Mouse (Mus musculus) heart, postnatal 0 days (tissue): ENCODE measurements at regions not wholly inside any gene's neighbourhood (a gene's known extent, or its start where the extent isn't known, plus 50 kb on each side); places are given as distances from the start of the nearest gene placed in this dataset. TPM values are rescaled to one million over a fixed set of nuclear protein-coding genes. Genes with fewer than 3 reads are reported as not detected.

Source experiments
- ATAC-seq: fragments of 200-750 bp; cut with Nextera tagmentation; 2 replicates; pipeline ENCODE4 v1.8.0; 2017; ENCODE audit warnings: low read depth, moderate number of reproducible peaks, moderate library complexity; ENCODE audit not compliant: insufficient read depth
- DNase-seq: peaks from one replicate; pipeline ENCODE4 v3.0.0-alpha.2; 2016; ENCODE audit warnings: low spot score
- H3K27ac ChIP-seq: fragments of 300-500 bp; sonication (generic); 2 replicates; pipeline ENCODE4 v1.5.1; 2014; ENCODE audit warnings: low read depth, mild to moderate bottlenecking
- H3K27me3 ChIP-seq: fragments of 300-500 bp; sonication (generic); 2 replicates; pipeline ENCODE4 v1.6.1; 2014; ENCODE audit warnings: low read length, mixed read lengths; ENCODE audit not compliant: control insufficient read depth, insufficient read depth
- H3K36me3 ChIP-seq: fragments of 300-500 bp; sonication (generic); replicated peaks from 2 replicates; pipeline ENCODE4 v1.6.1; 2014; ENCODE audit warnings: low read length, mixed read lengths; ENCODE audit not compliant: control insufficient read depth, insufficient read depth
- H3K4me1 ChIP-seq: fragments of 300-500 bp; sonication (generic); 2 replicates; pipeline ENCODE4 v1.6.1; 2014; ENCODE audit warnings: antibody characterized with exemption; ENCODE audit not compliant: control insufficient read depth, insufficient read depth
- H3K4me2 ChIP-seq: fragments of 300-500 bp; sonication (generic); 2 replicates; pipeline ENCODE4 v1.6.1; 2014; ENCODE audit warnings: low read depth, mild to moderate bottlenecking, low read length, moderate library complexity
- H3K4me3 ChIP-seq: fragments of 300-500 bp; sonication (generic); 2 replicates; pipeline ENCODE4 v1.5.1; 2014; ENCODE audit warnings: low read depth, low read length
- H3K9ac ChIP-seq: fragments of 300-500 bp; sonication (generic); replicated peaks from 2 replicates; pipeline ENCODE4 v1.6.1; 2014; ENCODE audit warnings: low read depth, low read length, mixed read lengths
- H3K9me3 ChIP-seq: fragments of 300-500 bp; sonication (generic); replicated peaks from 2 replicates; pipeline ENCODE4 v1.6.1; 2016; ENCODE audit warnings: low read length; ENCODE audit not compliant: control insufficient read depth
- CTCF ChIP-seq: IDR thresholded peaks from 2 replicates; pipeline ENCODE4 v1.5.1; 2016; ENCODE audit warnings: antibody characterized with exemption, control low read depth, low read depth
- EP300 ChIP-seq: IDR thresholded peaks from 2 replicates; pipeline ENCODE4 v1.6.1; 2016; ENCODE audit warnings: antibody characterized with exemption, low read depth
- WGBS: fragments of 180-500 bp; shearing (Covaris S2); extraction: QIAGEN DNeasy Blood & Tissue Kit; methylation state at CpG from one replicate; pipeline ENCODE4 v1.1.7; 2014; 5-methylcytosine and 5-hydroxymethylcytosine counted together
- microRNA-seq: library from miRNA; unstranded; fragments of <30 nt; microRNA quantifications from one replicate; pipeline ENCODE4, GENCODE M21; 2016

- Histone ChIP-seq H3K9me3 (no peaks in the 10 kb centered on the region), H3K4me1 (no peaks in the 10 kb centered on the region), H3K9ac (no peak overlapping the region), H3K27me3 (no peaks in the 10 kb centered on the region), H3K4me2 (no peak overlapping the region), H3K27ac (no peak overlapping the region), H3K36me3 (no peaks in the 10 kb centered on the region), H3K4me3 (no peak overlapping the region)
- DNase-seq, result no peak
- no peak for ATAC-seq
- TF ChIP-seq CTCF, result no peak
- TF ChIP-seq EP300, result no peak
- 86% methylated on average over 7 of the region's 7 CpGs for WGBS
These were observed 269.7 kb downstream of the Gm19410 start for GRCm38 (mm10) chr8:36035339-36035738.

- 61% methylated on average over 6 of the region's 6 CpGs for WGBS
- no peak overlapping the region for H3K27ac ChIP-seq
- no peaks in the 10 kb centered on the region for H3K36me3 ChIP-seq
- H3K4me3 ChIP-seq, result no peak overlapping the region
- no peak for DNase-seq
- ATAC-seq, result no peak
- TF ChIP-seq CTCF (no peak), EP300 (no peak)
- no peak overlapping the region for H3K9ac ChIP-seq
- no peak overlapping the region for H3K4me2 ChIP-seq
- H3K4me1 ChIP-seq, result no peaks in the 10 kb centered on the region
- H3K27me3 ChIP-seq, result no peaks in the 10 kb centered on the region
- no peaks in the 10 kb centered on the region for H3K9me3 ChIP-seq
These were observed 270.7 kb downstream of the Gm19410 start for GRCm38 (mm10) chr8:36036271-36036670.

GRCm38 (mm10) chr8:36041222-36041864 lies 275.8 kb downstream of the Gm19410 start:
- 68% methylated on average over 6 of the region's 6 CpGs for WGBS
- no peak for DNase-seq
- H3K4me2 ChIP-seq, result no peak overlapping the region

GRCm38 (mm10) chr8:36042594-36042993 lies 277.0 kb downstream of the Gm19410 start:
- WGBS, result 69% methylated on average over 4 of the region's 4 CpGs
- ATAC-seq (no peak), DNase-seq (no peak)
- no peak overlapping the region for H3K4me3 ChIP-seq
- 0 out of 2 replicates have a peak, but pooled peaks cover 4% of the 10 kb centered on the region for H3K4me1 ChIP-seq
- no peaks in the 10 kb centered on the region for H3K9me3 ChIP-seq
- H3K27me3 ChIP-seq, result no peaks in the 10 kb centered on the region
- no peaks in the 10 kb centered on the region for H3K36me3 ChIP-seq
- no peak overlapping the region for H3K4me2 ChIP-seq
- no peak overlapping the region for H3K27ac ChIP-seq
- no peak overlapping the region for H3K9ac ChIP-seq
- TF ChIP-seq CTCF, result no peak
- no peak for TF ChIP-seq EP300

More at GRCm38 (mm10) chr8:36041222-36041864, 275.8 kb downstream of the Gm19410 start:
- Histone ChIP-seq H3K9me3 (no peaks in the 10 kb centered on the region), H3K27me3 (no peaks in the 10 kb centered on the region), H3K36me3 (no peaks in the 10 kb centered on the region), H3K9ac (no peak overlapping the region), H3K27ac (no peak overlapping the region; the same call in 1 of the 2 replicates), H3K4me1 (0 out of 2 replicates have a peak, but pooled peaks cover 4% of the 10 kb centered on the region), H3K4me3 (no peak overlapping the region)
- TF ChIP-seq EP300 (no peak), CTCF (no peak)
- no peak for ATAC-seq

Small RNA genes in the stretch of these regions (microRNA-seq; reads per million reads assigned to microRNA genes)
- gene Gm22030, result not detected
